8 mouse cellular contexts compared by ENCODE assay signal in the genomic region with DNA sequence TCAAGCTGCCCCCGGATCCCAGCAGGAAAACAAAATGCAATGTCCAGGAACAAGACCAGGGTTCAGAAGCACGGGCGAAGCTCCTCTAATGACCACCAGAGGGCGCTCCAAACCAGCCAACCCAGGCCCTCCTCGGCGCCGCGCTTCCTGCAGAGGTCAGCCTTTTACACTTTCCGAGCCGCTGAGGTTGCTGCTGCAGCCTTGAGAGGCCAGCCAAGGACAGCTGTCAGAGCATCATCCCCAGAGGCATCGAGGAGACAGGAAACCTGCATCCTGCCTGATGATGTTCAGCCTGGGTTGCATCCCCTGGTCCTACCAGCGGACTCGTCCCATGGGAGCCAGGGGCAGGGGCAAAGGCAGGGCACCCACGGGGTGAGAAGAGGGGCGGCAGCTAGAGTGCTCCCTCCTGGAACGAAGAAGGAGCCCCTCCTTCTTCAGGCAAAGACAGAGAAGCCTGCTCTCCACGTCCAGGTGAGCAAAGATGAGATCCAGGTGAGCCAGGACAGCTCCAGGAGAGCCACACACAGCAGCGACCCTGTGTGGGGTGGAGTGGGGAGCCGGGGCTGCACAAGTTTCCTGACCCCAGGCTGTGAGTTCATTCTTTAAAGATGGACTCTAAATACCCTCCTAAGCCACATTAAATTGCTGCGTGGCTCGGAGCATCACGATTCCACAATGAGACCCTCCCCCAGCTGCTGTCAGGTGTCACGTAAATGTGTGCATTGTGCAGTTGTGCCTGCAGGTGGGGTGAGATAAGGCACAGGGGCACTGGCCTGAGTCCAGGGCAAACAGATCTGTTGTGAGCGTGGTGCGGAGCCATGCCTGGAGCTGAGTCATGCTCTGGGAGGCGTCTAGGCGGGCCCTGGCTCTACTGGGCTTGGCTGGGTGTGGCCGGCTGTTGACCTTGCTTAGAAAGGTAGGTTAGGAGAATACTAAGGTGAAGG. TPM values are rescaled to one million over a fixed set of nuclear protein-coding genes. Genes with fewer than 3 reads are reported as not detected.
DNase-seq lines count a peak whose midpoint lies in the region; ATAC-seq lines count a peak whose summit lies in the region.

Arhgap22 (plus strand) TSS at position 204 of the 944 bp plus-strand sequence.

- no peaks in the 10 kb centered on the region for H3K36me3 ChIP-seq in intestine, embryonic 16.5 days (ENCODE audit: control insufficient read depth, insufficient read depth, low read length)

- no peak within 1 kb of the TSS for H3K9ac ChIP-seq in intestine, embryonic 16.5 days (ENCODE audit: low read depth, low read length)

- DNase-seq in adrenal gland, adult 2 months: peak; percentile 86
- DNase-seq in embryo, embryonic 11.5 days (ENCODE audit: low read depth, low spot score): peak; percentile 74
- DNase-seq in gastrocnemius, postnatal 4 days (ENCODE audit: low spot score in 2 of 2): peak; percentile 87 to 88
- DNase-seq in left cerebral cortex, postnatal 25 days (ENCODE audit: low spot score in 2 of 2): peak; percentile 85 to 90
- DNase-seq in mesoderm, embryonic 11.5 days (ENCODE audit: low read depth, low spot score): peak; percentile 89
- DNase-seq in right cerebral cortex, postnatal 25 days: peak; percentile 80
- DNase-seq in urinary bladder, postnatal 36 days (ENCODE audit: low spot score in 2 of 2): peak; percentile 75 to 85

- ATAC-seq in intestine, embryonic 16.5 days: peak; percentile 96

- WGBS in intestine, embryonic 16.5 days: 14% methylated on average over 28 of the region's 28 CpGs

- H3K27ac ChIP-seq in intestine, embryonic 16.5 days (ENCODE audit: low read length): no peak within 1 kb of the TSS

- H3K4me2 ChIP-seq in intestine, embryonic 16.5 days (ENCODE audit: low read depth, low read length): peak within 1 kb of the TSS; percentile 39

- H3K4me3 ChIP-seq in intestine, embryonic 16.5 days (ENCODE audit: low read length): peak within 1 kb of the TSS; percentile 4; the same call in 1 of the 2 replicates

- H3K9me3 ChIP-seq in intestine, embryonic 16.5 days (ENCODE audit: control insufficient read depth, low read length): no peaks in the 10 kb centered on the region

- H3K4me1 ChIP-seq in intestine, embryonic 16.5 days (ENCODE audit: control insufficient read depth, insufficient read depth, low read length): peaks cover 6% of the 10 kb centered on the region

- H3K27me3 ChIP-seq in intestine, embryonic 16.5 days (replicated peaks; ENCODE audit: control insufficient read depth, insufficient read depth, low read length): peaks cover 5% of the 10 kb centered on the region; the same call in 1 of the 2 replicates

- intact Hi-C loops in left cerebral cortex, postnatal 25 days (cut with DNase I): loop anchor here (1.0 to 5.0 kb wide), 2 partner anchors 89 to 158 kb away; no protein-coding TSS in a partner anchor

RNA-seq across cellular contexts. Expression of gene Arhgap22, which starts in this region (rescaled TPM):
- total RNA-seq in adrenal gland, adult 2 months (2021): 1 to 10 TPM; 5.5 to 8.9 TPM
- polyA plus RNA-seq in adrenal gland, adult 2 months (2012; rRNA removed): 7.2 and 9.5 TPM in 2 replicates
- 1 to 10 TPM; 1.9 to 3.5 TPM for total RNA-seq in gastrocnemius, postnatal 4 days (2021)
- 3.0 and 3.6 TPM in 2 replicates for polyA plus RNA-seq in intestine, embryonic 16.5 days (2015; fragmentation: Nextera tagmentation; extraction: Ambion mirVana)
- 10 to 100 TPM in 1 of 2 experiments, 1 to 10 TPM in 1; 8.4 to 11.3 TPM for total RNA-seq in left cerebral cortex, postnatal 25 days (2021)
